Mouse (Mus musculus) adrenal gland, postnatal 10 days (tissue): ENCODE measurements around the gene Kif16b. TPM values are rescaled to one million over a fixed set of nuclear protein-coding genes. Genes with fewer than 3 reads are reported as not detected.

ENCODE experiments used
- DNase-seq: peaks from one replicate; pipeline ENCODE4 v3.0.0; 2021; ENCODE audit warnings: mixed read lengths
- total RNA-seq, 2 experiments: library from RNA; stranded (reverse); gene quantifications; 2 replicates each; pipeline ENCODE4 v1.2.3; 2021

The Kif16b gene
- total RNA-seq, 2 experiments from 2014 or later: 19.4 to 23.5 TPM

- DNase-seq: no peak
These were observed 167.3 kb downstream of the Kif16b start for GRCm38 (mm10) chr2:142734046-142734445.

- DNase-seq: peak; percentile 12
These were observed 169.0 kb downstream of the Kif16b start for GRCm38 (mm10) chr2:142732370-142732769.

GRCm38 (mm10) chr2:142731778-142732092, 169.6 kb downstream of the Kif16b start:
- DNase-seq: peak; percentile 81

GRCm38 (mm10) chr2:142731016-142731777, 170.1 kb downstream of the Kif16b start:
- peak; percentile 3 for DNase-seq

GRCm38 (mm10) chr2:142724215-142725001, 176.9 kb downstream of the Kif16b start:
- DNase-seq: no peak

GRCm38 (mm10) chr2:142720174-142720573, 181.2 kb downstream of the Kif16b start:
- no peak for DNase-seq

GRCm38 (mm10) chr2:142718998-142719397, 182.3 kb downstream of the Kif16b start:
- no peak for DNase-seq

- no peak for DNase-seq
These were observed 183.7 kb downstream of the Kif16b start for GRCm38 (mm10) chr2:142717591-142717990.

- no peak for DNase-seq
These were observed 185.4 kb downstream of the Kif16b start for GRCm38 (mm10) chr2:142715912-142716260.

- DNase-seq: no peak
These were observed 186.0 kb downstream of the Kif16b start for GRCm38 (mm10) chr2:142715186-142715911.

GRCm38 (mm10) chr2:142712727-142713126, 188.6 kb downstream of the Kif16b start:
- no peak for DNase-seq

- no peak for DNase-seq
These were observed 192.0 kb downstream of the Kif16b start for GRCm38 (mm10) chr2:142709326-142709725.

- DNase-seq: peak; percentile 52
These were observed 200.6 kb downstream of the Kif16b start for GRCm38 (mm10) chr2:142700689-142701088.

- peak; percentile 53 for DNase-seq
These were observed 202.7 kb downstream of the Kif16b start for GRCm38 (mm10) chr2:142698650-142699049.

GRCm38 (mm10) chr2:142694936-142695331, 206.4 kb downstream of the Kif16b start:
- no peak for DNase-seq

GRCm38 (mm10) chr2:142694019-142694935, 207.1 kb downstream of the Kif16b start:
- no peak for DNase-seq

GRCm38 (mm10) chr2:142693461-142693860, 207.9 kb downstream of the Kif16b start:
- DNase-seq: peak; percentile 30

GRCm38 (mm10) chr2:142689496-142689895, 211.8 kb downstream of the Kif16b start:
- DNase-seq: no peak

- no peak for DNase-seq
These were observed 213.3 kb downstream of the Kif16b start for GRCm38 (mm10) chr2:142687936-142688514.

GRCm38 (mm10) chr2:142682965-142683709, 218.2 kb downstream of the Kif16b start:
- no peak for DNase-seq

GRCm38 (mm10) chr2:142668426-142668825, 232.9 kb downstream of the Kif16b start:
- no peak for DNase-seq
